Mouse (Mus musculus) thymus, postnatal 25 days (tissue): ENCODE results near the gene Nme7.

ENCODE experiments used
- DNase-seq: peaks from one replicate; pipeline ENCODE4 v3.0.0; 2022

Nme7 gene

DNA sequence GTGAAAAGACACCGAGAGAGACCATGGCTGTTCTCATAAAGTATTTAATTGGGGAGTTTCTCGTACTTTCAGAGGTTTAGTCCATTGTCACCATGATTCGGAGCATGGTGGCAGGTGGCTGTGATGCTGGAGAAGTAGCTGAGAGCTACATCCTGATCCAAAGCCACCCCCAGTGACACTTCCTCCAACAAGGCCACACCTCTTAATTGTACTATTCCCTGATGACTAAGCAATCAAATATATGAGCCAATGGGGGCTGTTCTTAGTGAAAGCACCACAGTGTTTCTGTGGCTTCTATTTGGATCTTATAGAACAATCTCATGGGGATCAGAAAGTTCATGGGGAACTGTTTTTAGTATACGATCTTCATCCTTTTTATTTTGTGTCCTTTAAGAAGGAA lies 85.8 kb downstream of the Nme7 start:
- DNase-seq, result no peak

DNA sequence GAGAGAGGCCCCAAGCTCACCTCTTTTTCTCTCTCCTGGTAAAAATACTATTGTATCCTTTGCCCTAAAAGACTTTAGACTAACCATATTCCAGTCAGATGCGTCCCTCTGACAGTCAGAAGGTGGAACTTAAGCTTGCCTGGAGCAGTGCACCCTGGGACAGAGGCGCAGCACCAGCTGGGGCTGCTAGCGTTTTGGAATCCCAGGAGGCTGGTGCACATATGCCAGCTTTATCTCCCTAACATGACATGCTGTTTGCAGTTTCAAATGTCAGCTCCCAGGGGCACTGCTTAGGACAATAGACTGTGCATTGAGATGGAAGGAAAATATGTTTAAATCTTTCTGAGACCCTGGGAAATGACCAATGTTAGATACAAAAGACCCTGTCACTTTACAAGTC lies 88.3 kb downstream of the Nme7 start:
- DNase-seq, result no peak

- no peak for DNase-seq
Measured at GRCm38 (mm10) chr1:164395131-164395780, 91.3 kb downstream of the Nme7 start.

DNA sequence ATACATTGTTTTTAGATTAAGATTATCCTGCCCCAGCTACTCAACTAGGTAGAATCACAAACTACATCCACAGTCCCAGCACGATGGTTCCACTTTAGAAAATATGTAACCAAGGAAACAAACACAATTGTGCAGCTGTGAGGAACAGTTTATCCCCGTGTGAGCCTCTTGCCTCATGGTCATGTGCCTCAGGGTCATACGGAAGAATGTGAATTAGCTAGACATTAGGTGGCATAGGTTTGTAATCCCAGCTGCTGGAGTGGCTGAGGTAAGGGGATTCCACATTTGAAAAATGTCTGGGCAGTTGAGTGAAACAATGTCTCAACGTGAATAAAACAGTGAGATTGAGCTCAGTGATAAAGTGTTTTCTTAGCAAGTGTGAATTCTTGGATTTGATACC lies 93.8 kb downstream of the Nme7 start:
- DNase-seq, result no peak

- no peak for DNase-seq
Measured at GRCm38 (mm10) chr1:164399578-164399977, 95.7 kb downstream of the Nme7 start.

- peak; percentile 5 for DNase-seq
Measured at GRCm38 (mm10) chr1:164405385-164405802, 101.5 kb downstream of the Nme7 start.

DNA sequence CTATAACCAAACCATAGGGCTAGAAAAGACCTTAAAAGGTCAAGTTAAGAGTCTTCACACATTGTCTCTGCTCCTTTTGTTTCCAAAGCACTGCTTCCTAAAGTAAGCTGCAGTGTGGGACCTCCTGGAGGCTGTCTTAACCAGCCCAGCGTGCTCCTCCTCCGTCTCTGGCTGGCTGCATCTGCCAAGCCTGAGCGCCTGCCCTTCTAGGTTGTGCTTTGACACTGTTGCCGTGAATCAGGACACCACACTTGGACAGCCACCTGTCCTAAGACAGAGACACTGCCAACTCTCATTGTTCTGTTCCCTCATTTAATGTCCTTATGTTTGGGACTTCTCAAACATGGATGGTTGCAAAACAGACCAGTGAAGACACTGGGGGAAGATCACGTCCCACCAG lies 102.6 kb downstream of the Nme7 start:
- no peak for DNase-seq

GRCm38 (mm10) chr1:164408655-164409054 lies 104.7 kb downstream of the Nme7 start:
- DNase-seq, result no peak

- no peak for DNase-seq
Measured at GRCm38 (mm10) chr1:164411306-164411705, 107.4 kb downstream of the Nme7 start.

DNA sequence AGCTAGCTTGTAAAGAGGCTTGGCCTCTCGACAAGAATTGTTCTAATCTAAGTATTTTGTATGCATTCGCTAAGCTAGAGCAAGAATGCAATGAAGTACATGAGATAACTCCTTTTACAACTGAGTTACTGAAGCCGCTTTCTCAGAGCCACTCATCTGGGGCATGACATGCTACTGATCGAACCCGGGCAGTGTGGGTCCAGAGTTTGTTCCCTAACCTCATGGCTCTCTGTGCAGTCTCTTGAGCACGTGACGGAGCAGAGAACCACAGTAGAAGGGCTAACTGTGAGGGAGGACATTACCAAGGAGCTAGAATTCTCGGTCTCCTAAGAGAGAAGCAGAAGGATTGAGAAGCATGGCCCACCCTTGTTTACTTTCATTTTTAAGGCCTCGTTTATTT lies 109.0 kb downstream of the Nme7 start:
- DNase-seq, result no peak

- peak; percentile 15 for DNase-seq
Measured at GRCm38 (mm10) chr1:164413608-164414007, 109.7 kb downstream of the Nme7 start.

DNA sequence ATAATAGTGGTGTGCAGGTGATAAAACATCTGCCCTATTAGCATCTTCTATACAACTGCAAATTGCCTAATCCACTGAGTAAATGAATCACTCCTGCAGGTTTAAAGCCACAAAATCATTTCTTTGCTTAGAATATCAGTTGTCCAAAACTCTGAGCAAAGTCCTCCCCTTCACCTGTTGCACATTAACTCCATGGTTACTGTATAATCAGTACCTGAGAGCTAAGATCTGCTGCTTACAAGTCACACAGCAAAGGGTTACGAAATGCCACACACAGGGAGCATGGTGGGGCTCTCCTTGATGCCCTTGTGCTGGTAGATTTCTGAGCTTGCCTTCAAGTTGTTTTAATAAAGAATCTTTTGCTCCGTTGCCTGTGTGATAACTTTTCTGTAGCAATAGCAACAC lies 111.4 kb downstream of the Nme7 start:
- no peak for DNase-seq

- DNase-seq, result no peak
Measured at GRCm38 (mm10) chr1:164416692-164417394, 112.9 kb downstream of the Nme7 start.

GRCm38 (mm10) chr1:164417604-164418003 lies 113.7 kb downstream of the Nme7 start:
- DNase-seq, result no peak

DNA sequence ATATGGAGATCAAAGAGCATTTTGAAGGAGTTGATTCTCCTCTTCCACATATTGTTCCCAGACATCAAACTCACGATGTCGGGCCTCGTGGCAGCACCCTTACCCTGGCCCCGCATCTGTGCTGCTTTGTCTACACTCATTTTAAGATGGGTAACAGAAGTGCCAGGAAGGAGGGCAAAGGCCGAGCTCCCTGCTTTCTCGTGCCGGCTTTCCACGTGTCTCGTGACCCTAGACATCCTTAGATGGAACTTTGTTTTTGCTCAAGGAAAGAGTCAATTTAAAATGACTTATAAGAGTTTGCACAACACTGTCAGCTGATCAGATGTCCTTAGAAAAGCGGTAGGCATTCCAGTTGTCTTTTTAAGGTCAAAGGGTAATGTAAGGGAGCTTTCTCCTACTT lies 114.4 kb downstream of the Nme7 start:
- DNase-seq, result no peak

DNA sequence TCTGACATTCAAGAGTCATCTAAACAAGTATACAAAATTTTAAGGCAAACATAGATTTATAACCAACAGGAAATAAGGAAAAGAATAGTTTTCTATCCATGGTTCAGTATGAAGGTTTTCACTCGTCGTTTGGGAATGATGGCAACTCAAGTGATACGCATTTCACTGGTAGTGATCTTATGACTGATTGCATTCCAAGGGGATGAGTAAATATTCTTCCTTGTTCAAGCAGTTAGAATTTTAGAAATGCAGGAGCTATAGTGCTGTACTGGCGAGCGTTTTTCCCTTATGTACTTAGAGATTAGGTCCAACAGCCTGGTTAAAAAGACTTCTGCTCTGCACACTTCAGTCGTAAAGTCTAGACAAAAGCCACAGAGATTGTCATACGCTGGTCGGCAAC lies 115.5 kb downstream of the Nme7 start:
- DNase-seq, result no peak

GRCm38 (mm10) chr1:164420623-164421354 lies 116.9 kb downstream of the Nme7 start:
- no peak for DNase-seq

DNA sequence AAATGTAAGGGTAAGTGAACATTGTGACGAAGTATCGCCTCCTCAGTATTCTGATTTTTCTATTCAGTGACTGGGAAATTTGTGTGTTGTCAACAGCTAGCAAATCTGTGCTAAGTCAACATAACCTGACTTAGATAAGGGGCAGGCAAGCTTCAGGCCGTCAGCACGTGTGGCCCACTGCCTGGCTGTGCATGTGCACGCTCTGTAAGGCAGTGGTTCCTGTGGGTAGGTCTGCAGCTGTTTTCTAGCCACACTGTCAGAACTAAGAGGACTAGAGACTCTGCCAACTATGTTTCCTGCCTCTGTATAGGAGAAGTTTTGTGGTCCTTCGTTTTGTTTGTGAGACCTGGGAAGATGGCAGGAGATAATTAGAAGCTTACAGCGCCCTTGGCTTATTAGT lies 122.3 kb downstream of the Nme7 start:
- DNase-seq, result peak; percentile 55

- no peak for DNase-seq
Measured at GRCm38 (mm10) chr1:164427777-164428176, 123.9 kb downstream of the Nme7 start.

- DNase-seq, result no peak
Measured at GRCm38 (mm10) chr1:164428644-164429043, 124.7 kb downstream of the Nme7 start.

DNA sequence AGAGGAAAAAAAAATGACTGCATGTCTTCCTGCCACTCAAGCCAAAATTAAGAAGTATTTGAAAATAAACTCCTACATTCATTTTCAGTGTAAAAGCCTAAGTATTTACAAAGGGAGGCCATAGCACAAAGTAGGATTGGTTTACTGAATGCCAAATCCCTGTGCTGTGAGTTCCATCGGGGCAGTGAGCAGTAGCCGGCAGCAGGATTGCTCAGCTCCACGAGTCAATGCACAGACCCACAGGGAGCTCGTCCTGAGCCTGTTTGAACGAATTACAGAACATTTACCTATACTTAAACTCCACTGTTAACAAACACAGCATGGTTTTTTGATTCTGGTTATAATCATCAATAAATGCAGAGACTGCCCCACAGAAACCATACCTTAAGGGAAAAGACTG lies 128.7 kb downstream of the Nme7 start:
- DNase-seq, result no peak

DNA sequence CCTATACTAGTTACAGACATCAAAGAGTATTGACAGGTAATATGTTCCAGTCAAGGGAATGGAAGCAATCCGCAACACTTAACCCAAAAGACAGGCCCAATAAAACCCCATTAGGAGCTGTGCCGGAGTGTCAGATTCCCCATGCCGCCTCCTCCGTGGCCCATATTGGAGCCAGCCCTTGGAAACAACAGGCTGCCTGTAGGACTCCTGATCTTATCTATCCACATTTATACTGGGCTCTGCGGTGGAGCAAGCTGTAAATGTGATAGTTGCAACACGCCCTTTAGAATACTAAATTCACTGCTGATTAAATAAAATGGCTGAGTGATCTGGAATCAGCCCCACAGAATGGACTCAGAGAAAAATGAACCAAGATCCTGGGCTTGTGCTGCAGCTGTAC lies 130.1 kb downstream of the Nme7 start:
- DNase-seq, result no peak

DNA sequence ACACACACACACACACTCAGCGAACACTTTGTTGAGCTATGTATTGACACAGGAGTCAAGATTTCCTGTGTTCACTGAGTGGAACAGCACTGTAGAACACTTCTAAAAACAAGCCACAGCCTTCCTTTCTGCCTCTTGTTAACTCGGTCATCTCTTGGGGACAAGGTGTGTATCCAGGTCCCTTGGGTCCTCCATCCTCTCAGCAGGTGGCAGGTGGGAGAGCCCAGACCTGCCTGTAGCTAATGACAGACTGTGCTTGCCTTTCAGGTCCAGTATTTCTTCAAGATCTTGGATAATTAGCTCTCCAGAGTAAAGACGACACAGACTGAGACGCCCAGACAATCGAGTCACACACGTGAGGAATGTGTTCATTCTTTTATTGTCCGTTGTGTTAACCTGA lies 132.8 kb downstream of the Nme7 start:
- DNase-seq, result no peak

DNA sequence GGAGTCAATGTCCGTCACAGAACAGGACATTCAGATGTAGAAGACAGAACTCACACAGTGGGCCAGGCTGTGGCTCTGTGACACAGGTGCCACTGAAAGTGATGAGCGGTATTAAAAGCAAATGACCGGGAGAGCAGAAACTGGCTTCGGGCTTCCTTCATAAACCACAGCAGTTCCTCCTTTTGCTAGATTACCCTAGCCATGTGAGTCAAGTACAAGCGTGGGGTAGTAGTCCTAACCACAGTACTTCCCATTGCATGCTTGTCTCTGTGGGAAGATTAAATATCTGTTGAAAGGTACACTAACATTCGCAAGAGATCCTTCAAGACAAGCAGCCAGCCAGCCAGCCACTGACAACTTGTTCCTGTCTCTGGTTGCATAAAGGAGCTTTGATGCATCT lies 136.3 kb downstream of the Nme7 start:
- no peak for DNase-seq
